ENCODE assay signal across 35 mouse cellular contexts in genomic region chr11:66968575-66968974, GRCm38 (mm10). TPM values are rescaled to one million over a fixed set of nuclear protein-coding genes. Genes with fewer than 3 reads are reported as not detected.
"Had no signal": no experiment of that assay in that cellular context is flagged by ENCODE, and none has a peak within 500 bp of the region (broad histone marks: within the 10 kb centered on the region; RNA-seq: fewer than 3 reads in every experiment).

No protein-coding gene starts in this region.

- H3K4me1 ChIP-seq: hindbrain, embryonic 13.5 days; hindbrain, embryonic 15.5 days; limb, embryonic 10.5 days; limb, embryonic 12.5 days; liver, embryonic 13.5 days had no signal

- H3K9me3 ChIP-seq: heart, embryonic 10.5 days; hindbrain, embryonic 13.5 days; hindbrain, embryonic 15.5 days; limb, embryonic 10.5 days; limb, embryonic 12.5 days; liver, embryonic 13.5 days had no signal

- H3K4me2 ChIP-seq: heart, embryonic 12.5 days; hindbrain, embryonic 13.5 days; hindbrain, embryonic 15.5 days; limb, embryonic 12.5 days; liver, embryonic 11.5 days; liver, embryonic 13.5 days had no signal

- H3K36me3 ChIP-seq: heart, embryonic 10.5 days; heart, embryonic 12.5 days; hindbrain, embryonic 13.5 days; hindbrain, embryonic 15.5 days; limb, embryonic 10.5 days; limb, embryonic 12.5 days; liver, embryonic 13.5 days had no signal

- H3K27me3 ChIP-seq: hindbrain, embryonic 13.5 days; hindbrain, embryonic 15.5 days; limb, embryonic 12.5 days; liver, embryonic 13.5 days had no signal

- H3K4me3 ChIP-seq: heart, embryonic 10.5 days; heart, embryonic 12.5 days; hindbrain, embryonic 13.5 days; hindbrain, embryonic 15.5 days; layer of hippocampus, adult 2 months; left cerebral cortex, adult 2 months; limb, embryonic 10.5 days; limb, embryonic 12.5 days; liver, embryonic 13.5 days had no signal

- ATAC-seq: hindbrain, postnatal 0 days had no signal

- DNase-seq: gastrocnemius, postnatal 14 days; gastrocnemius, postnatal 36 days; heart, postnatal 10 days; kidney, adult 18-20 months; kidney, adult 8-10 months; kidney, postnatal 14 days; kidney, postnatal 36 days; liver; liver, embryonic 13.5 days had no signal

- H3K27ac ChIP-seq: heart, embryonic 10.5 days; hindbrain, embryonic 13.5 days; hindbrain, embryonic 15.5 days; hindbrain, postnatal 0 days; kidney, postnatal 0 days; layer of hippocampus, adult 2 months; left cerebral cortex, adult 2 months; limb, embryonic 10.5 days; limb, embryonic 12.5 days; liver, embryonic 13.5 days had no signal

- H3K9ac ChIP-seq: heart, embryonic 12.5 days; hindbrain, embryonic 13.5 days; hindbrain, embryonic 15.5 days; limb, embryonic 12.5 days; liver, embryonic 13.5 days had no signal

RNA-seq across cellular contexts. Expression of gene Tmem238l, which starts 12.1 kb away (rescaled TPM):
- total RNA-seq: gastrocnemius, adult 18-20 months; gastrocnemius, adult 8-10 months; gastrocnemius, postnatal 14 days; gastrocnemius, postnatal 36 days; heart, adult 18-20 months; heart, adult 8-10 months; heart, postnatal 25 days; hematopoietic stem cell, adult 5-6 weeks; hindbrain, postnatal 0 days; layer of hippocampus, adult 2 months; layer of hippocampus, postnatal 10 days; layer of hippocampus, postnatal 25 days; left cerebral cortex, adult 2 months; left cerebral cortex, postnatal 14 days; left cerebral cortex, postnatal 36 days had no signal
- polyA plus RNA-seq: heart, embryonic 10.5 days; heart, embryonic 12.5 days; heart, embryonic 14.5 days; heart, embryonic 16.5 days; hindbrain, embryonic 11.5 days; hindbrain, embryonic 13.5 days; hindbrain, embryonic 15.5 days; hindbrain, postnatal 0 days; kidney, embryonic 14.5 days; limb, embryonic 10.5 days; limb, embryonic 12.5 days; limb, embryonic 14.5 days; liver, embryonic 11.5 days; liver, embryonic 13.5 days had no signal

RNA-seq across cellular contexts. Expression of gene Pirt, which starts 56.8 kb away (rescaled TPM):
- total RNA-seq: hematopoietic stem cell, adult 5-6 weeks had no signal
- polyA plus RNA-seq: limb, embryonic 10.5 days; liver, embryonic 13.5 days had no signal
